Mouse (Mus musculus) thymus, adult 2 months (tissue): ENCODE measurements at regions not wholly inside any gene's neighbourhood (a gene's known extent, or its start where the extent isn't known, plus 50 kb on each side); places are given as distances from the start of the nearest gene placed in this dataset.

ENCODE experiments used
- CTCF ChIP-seq: fragments of 200-500 bp; IDR thresholded peaks from 2 replicates; pipeline ENCODE4 v1.5.1; 2012; ENCODE audit warnings: mild to moderate bottlenecking, control low read depth, low read length, moderate library complexity, borderline replicate concordance; ENCODE audit not compliant: control insufficient read depth, poor library complexity, insufficient read depth; ENCODE audit errors: extremely low read depth
- POLR2A ChIP-seq: fragments of 200-500 bp; IDR thresholded peaks from 2 replicates; pipeline ENCODE4 v1.6.1; 2012; ENCODE audit warnings: mild to moderate bottlenecking, low read length, control low read depth, moderate library complexity; ENCODE audit not compliant: control insufficient read depth, poor library complexity, insufficient read depth; ENCODE audit errors: extremely low read depth

DNA sequence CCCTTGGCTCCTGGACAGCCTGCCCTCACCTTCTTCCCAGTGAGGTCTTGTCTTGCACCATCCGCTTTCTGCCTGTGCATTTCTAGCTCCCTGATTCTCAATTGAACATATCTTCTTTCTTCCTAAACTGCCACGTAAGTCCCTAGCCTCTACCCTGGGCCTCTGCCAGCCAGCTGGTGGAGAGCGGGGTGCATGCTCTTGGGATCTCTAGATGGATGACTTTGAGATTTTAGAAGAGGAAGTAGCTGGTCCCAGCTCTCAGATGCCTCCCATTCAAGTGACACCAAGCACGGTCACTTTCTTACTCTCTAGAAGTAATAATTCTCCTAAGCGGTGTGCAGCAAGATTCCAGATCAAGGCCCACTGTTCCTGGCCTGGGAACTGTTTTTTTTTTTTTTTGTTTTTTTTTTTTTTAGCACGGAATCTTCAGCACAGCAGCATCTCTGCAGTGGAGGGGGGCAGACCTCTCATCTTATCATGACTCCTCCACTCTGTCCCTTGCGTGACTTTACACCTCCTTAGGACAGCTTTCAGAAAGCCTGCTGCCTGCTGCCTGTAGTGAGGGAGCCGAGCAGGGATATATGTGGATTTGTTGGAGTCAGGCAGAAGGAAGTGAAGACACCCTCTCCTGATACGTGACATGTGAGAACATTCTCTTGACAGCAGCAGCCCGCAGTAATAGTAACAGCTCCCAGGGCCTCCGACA, 453.6 kb upstream of the Zmiz1 start:
- TF ChIP-seq POLR2A (no peak), CTCF (no peak)
